Mouse (Mus musculus) gastrocnemius, adult 2 months (tissue): ENCODE measurements around the gene Mgll. TPM values are rescaled to one million over a fixed set of nuclear protein-coding genes. Genes with fewer than 3 reads are reported as not detected.

ENCODE experiments used
- DNase-seq: peaks from one replicate; pipeline ENCODE4 v3.0.0; 2022
- H3K27ac ChIP-seq: fragments of 200-600 bp; 2 replicates; pipeline ENCODE4 v1.8.1; 2022; ENCODE audit warnings: mild to moderate bottlenecking
- H3K4me3 ChIP-seq: fragments of 200-600 bp; 2 replicates; pipeline ENCODE4 v1.8.1; 2022; ENCODE audit warnings: mild to moderate bottlenecking, moderate library complexity
- CTCF ChIP-seq: fragments of 200-600 bp; IDR thresholded peaks from 2 replicates; pipeline ENCODE4 v1.8.1; 2022; ENCODE audit warnings: antibody characterized with exemption, mild to moderate bottlenecking, moderate library complexity
- intact Hi-C: fragments of 180-260 bp; cut with DNase I; formaldehyde crosslinking; loops from one replicate; pipeline ENCODE4 v1.15.1; 2025
- total RNA-seq, 2 experiments: library from RNA; stranded (reverse); gene quantifications; 2 replicates each; pipeline ENCODE4 v1.2.3; 2021

Gene Mgll
- total RNA-seq, 2 experiments from 2014 or later = 22.5 to 46.8 TPM

DNA sequence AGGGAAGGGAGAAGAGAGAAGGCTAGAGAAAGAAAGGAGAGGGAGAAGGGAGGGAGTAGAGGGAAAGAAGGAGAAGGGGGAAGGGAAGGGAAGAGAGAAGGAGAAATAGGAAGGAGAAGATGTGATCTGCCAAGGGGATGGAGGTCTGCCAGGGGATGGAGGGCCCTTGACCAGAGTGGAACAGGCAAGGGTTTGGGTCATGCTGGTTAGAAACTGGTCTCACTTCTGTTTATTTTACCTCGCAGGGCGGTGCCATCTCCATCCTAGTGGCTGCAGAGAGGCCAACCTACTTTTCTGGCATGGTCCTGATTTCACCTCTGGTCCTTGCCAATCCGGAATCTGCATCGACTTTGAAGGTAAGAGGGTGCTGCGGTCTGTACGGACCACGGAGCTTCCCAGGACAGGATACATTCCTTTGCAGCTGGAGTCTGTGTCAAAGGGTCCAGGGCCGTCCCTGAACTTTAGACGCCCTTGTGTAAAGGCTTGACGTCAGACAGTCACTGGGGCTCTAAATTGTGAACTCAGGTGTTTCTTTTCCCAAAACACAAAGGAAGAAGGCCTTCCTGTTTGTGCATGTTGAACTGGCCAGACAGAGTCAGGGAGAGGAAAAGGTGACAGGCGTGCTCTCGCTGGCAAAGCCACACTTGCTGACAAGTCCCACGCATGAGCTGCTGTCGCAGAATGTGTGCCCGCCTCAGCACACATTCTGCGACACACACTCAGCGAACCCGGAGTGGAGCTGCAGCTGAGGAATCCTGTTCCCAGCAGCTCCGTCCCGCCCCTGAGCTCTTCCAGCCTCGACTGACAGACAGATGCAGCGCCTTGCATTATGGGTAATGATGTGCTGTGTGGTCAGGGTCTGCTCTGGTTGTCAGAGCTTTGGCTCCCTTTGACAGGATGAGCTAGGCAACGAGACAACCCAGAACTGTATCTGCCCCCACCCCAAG lies 85.2 kb downstream of the Mgll start:
- DNase-seq = no peak
- TF ChIP-seq CTCF = no peak
- H3K4me3 ChIP-seq = no peak overlapping the region
- intact Hi-C loops = no loop called here
- peak overlapping the region; percentile 61 for H3K27ac ChIP-seq

DNA sequence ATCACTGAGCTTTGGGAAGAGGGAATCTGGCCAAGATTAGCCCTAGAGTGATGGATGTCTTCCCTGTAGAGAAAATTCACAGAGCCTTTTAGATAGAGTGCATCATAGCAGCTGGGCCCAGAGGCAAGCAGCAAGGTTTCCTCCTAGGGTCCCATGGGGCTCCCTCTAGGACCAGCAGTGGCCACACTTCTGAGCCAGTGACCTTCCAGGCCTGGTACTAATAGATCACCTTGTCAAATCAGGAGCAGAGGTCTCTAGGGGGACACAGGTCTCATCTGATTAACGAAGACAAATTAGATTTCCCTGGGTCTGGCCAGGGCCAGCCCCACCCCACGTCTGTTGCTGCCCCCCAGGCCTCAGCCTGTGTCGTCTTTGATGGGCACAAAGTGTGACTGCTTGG lies 86.1 kb downstream of the Mgll start:
- Histone ChIP-seq H3K4me3 (no peak overlapping the region), H3K27ac (peak overlapping the region; percentile 61)
- TF ChIP-seq CTCF = no peak
- intact Hi-C loops = no loop called here
- DNase-seq = no peak

DNA sequence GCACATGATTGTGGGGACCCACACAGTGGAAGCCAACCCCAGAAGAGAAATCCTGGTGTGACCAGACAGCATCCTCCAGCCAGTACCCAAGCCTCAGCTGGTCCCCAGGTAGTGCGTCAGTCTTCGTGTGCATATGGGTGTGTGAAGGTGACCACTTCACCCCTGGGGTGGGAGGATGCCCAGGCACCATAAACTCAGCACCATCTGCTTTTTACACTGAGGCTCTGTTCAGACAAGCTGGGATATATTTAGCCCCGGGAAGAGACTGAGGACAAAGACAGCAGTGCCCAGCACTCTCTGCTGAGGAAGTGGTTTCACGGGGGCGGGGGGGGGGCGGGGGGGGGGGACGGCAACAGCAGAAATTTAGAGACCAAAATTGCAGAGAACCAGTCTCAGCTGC lies 87.2 kb downstream of the Mgll start:
- peak overlapping the region; percentile 61 for H3K27ac ChIP-seq
- intact Hi-C loops = no loop called here
- TF ChIP-seq CTCF = no peak
- peak; percentile 23 for DNase-seq
- H3K4me3 ChIP-seq = peak overlapping the region; percentile 21; the same call in 1 of the 2 replicates

DNA sequence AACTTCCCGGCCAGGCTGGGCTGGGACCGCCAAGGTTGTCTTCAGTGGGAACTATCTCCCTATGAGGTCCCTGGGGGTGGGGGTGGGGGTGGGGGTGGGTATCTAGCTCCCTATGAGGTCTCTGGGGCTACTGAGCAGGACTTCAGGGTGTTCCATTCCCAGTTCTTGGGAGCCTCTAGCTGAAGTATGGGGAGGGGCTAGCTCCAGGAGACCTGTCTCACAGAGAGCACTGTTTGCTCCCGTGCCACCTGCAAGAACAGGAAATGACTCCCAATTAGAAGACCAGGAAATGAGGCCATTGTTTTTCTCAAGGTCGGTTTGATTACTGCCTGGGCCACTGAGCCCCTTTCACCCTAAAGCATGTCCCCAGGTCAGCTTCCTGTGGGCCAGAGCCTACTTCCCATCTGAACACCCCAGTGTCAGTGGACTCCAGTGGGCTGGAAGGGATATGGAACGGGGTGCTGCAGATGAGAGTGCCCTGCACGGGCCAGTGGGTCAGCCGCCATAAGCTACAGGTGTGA lies 87.7 kb downstream of the Mgll start:
- no peak overlapping the region for H3K4me3 ChIP-seq
- H3K27ac ChIP-seq = peak overlapping the region; percentile 61
- intact Hi-C loops = no loop called here
- TF ChIP-seq CTCF = no peak
- DNase-seq = peak; percentile 33

DNA sequence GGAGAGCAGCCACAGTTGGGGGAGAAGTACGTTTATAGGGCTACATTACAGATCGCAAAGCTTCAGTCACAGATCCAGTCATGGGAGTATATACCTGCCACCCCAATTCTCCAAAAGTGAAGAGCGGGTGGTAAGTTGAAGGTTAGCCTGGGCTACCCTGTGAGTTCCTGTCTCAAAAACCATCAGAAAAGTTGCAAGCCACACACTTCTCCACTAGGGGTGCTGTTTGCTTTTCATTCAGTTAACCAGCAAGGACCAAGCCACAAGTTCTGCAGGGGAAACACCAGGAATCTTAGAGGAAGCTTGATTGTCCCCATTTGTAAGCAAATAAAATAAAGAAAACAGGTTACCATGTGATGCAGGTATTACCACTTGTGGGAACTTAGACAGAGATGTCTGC lies 88.7 kb downstream of the Mgll start:
- DNase-seq = peak; percentile 18
- intact Hi-C loops = no loop called here
- peak; percentile 81 for TF ChIP-seq CTCF
- Histone ChIP-seq H3K27ac (peak overlapping the region; percentile 61), H3K4me3 (no peak overlapping the region)

DNA sequence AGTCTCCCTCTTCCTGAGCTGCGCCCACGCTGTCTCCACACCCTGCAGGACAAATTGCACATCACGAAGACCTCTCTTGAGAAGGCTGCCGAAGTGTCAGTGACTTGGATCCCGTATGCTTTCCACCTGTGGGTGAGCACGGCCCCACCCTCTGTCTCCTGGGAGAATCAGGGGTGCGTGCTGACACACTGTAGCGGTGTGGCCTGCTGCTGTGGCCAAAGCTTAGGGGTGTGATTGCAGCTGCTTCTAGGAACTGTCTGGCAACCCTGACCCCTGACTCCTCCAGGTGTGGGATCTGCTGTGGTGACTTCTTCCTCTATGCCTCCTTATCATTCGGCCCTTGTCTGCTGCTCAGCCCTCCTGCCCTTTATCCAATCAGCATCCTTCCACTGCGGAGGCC lies 89.6 kb downstream of the Mgll start:
- Histone ChIP-seq H3K27ac (no peak overlapping the region), H3K4me3 (no peak overlapping the region)
- TF ChIP-seq CTCF = no peak
- intact Hi-C loops = no loop called here
- peak; percentile 18 for DNase-seq

DNA sequence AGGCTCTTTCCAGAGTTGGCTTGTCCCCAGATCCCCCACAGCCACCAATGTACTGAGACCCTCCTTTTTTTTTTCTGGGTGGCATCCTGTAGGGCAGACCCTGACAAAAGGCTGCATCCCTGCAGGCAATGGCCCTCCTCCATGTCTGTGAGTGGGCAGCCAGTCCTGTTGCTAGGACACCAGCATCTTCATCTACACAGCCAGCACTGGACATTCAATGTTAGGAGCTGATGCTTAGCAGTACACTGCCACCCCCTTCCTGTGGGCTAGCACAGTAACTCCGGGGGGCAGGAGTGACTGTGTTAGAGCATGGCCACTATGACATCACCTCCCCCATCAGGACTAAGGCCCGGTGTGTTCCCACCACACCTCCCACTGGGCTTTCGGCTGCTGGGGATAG lies 90.8 kb downstream of the Mgll start:
- H3K4me3 ChIP-seq = no peak overlapping the region
- intact Hi-C loops = no loop called here
- TF ChIP-seq CTCF = no peak
- no peak overlapping the region for H3K27ac ChIP-seq
- no peak for DNase-seq

DNA sequence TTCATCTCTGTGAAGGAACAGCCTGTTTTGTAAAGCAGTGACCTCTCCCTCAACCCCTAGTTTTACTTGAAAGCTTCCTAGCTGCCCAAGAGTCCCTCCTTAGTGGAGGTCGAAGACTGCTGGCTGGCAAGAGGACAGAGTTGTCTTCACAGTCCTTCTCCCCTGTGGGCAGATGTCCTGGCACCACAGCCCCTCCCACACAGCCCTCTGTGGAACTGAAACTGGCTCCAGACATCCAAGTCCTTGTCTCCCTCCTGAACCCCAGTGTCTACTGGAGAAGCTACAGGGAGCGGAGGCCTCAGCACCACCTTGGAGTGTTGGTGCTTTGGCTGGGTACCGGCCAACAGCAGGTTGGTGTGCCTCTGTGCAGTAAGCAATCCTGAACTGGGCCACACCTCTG lies 91.3 kb downstream of the Mgll start:
- intact Hi-C loops = no loop called here
- Histone ChIP-seq H3K27ac (peak overlapping the region; percentile 49), H3K4me3 (no peak overlapping the region)
- no peak for TF ChIP-seq CTCF
- no peak for DNase-seq

DNA sequence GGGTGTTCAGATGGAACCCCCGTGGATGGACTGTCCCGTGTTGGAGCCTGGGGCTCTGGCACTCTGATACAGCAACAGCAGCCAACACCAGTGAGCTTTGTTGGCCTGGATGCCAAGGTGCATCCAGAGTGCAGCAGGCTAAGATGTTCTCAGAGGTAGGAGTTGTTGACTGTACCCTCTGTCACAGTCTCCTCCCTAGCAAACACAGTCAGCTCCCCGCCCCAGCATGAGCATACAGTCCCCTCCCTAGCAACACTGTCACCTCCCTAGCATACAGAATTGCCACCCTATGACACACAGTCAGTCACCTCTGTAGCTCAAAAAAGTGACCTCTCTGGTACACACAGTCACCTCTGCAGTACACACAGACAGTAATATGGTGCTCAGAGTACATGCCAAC lies 92.7 kb downstream of the Mgll start:
- H3K4me3 ChIP-seq = no peak overlapping the region
- DNase-seq = peak; percentile 15
- no peak for TF ChIP-seq CTCF
- peak overlapping the region; percentile 43; the same call in 1 of the 2 replicates for H3K27ac ChIP-seq
- intact Hi-C loops = no loop called here

DNA sequence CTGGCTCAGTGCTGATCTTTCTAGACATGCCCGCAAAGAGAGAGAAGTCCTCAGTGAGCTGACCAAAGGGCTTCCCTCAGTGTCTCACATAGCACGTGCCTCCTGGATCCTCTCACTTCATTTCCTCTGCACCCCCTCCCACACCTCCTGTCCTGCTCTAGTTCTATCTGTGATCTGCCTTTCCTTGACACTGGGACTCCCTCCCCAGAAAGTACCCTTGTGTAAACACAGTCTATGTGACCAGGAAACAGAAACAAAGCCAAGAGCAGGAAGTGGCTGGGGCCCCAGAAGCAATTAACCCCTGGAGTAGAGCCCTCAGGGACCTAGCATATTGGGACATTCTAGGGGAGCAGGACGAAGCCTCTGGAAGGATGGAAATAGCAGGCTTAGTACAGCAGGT lies 96.6 kb downstream of the Mgll start:
- no peak for DNase-seq
- intact Hi-C loops = loop anchor here (5.0 kb wide), 1 partner anchor 89 kb away; no protein-coding TSS in a partner anchor
- peak overlapping the region; percentile 60 for H3K27ac ChIP-seq
- no peak overlapping the region for H3K4me3 ChIP-seq
- TF ChIP-seq CTCF = no peak

DNA sequence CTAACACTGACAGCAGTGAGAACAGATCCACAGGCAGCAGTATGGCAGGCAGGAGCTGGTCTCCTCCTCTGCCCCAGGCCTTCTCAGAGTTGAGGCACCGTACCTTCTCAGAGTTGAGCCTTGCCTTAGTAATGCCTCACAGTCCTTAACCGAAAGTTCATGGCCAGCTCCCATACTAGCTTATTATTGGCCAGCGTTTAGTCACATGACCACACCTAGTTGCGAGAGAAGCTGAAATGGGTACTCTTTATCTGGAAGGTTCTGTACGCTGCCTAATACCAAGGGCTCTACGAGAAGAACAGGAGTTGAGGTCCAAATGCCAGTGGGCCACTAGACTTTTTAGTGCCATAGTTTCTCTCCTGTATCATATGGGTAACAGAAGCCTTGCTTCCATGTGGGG lies 97.1 kb downstream of the Mgll start:
- TF ChIP-seq CTCF = no peak
- no peak for DNase-seq
- intact Hi-C loops = loop anchor here (5.0 kb wide), 1 partner anchor 89 kb away; no protein-coding TSS in a partner anchor
- Histone ChIP-seq H3K4me3 (no peak overlapping the region), H3K27ac (peak overlapping the region; percentile 60)

DNA sequence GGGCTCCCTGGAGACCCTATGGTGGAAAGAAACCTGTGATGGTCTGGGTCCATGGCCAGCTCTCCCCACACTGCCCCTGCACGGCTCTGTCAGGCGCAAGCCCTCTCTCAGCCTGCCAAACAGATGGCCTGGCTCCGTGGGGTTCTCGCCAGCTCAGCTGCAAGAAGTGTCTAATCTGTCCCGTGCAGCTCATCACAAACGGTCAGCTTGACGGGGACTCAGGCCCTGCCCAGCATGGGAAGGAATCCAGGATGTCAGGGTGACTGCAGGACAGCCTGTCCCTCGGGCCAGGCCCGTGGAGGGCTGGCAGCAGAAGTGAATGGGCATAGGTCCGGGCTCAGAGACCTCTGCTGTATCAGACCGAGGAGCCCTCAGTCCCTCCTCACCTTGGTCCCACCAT lies 97.7 kb downstream of the Mgll start:
- intact Hi-C loops = loop anchor here (5.0 kb wide), 1 partner anchor 90 kb away; no protein-coding TSS in a partner anchor
- DNase-seq = peak; percentile 88
- Histone ChIP-seq H3K27ac (peak overlapping the region; percentile 60), H3K4me3 (no peak overlapping the region)
- no peak for TF ChIP-seq CTCF

DNA sequence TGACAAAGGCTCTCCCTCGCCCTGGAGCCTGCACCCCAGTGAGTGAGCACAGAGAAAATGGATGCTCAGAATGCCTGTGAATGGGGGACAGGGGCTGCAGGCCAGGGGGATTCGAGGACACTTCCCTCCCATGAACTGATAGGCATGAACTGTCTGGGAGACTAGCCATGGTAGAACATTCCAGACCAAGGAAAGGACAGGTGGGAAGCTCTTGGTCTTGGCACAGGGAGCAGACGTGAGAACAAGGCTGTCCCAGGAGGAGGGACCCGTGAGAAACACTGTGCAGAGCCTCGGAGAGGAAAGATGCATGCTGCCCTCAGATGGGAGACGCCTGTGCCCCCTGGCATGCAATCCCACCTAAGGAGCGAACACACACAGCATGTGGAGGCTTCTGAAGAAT lies 100.0 kb downstream of the Mgll start:
- DNase-seq = peak; percentile 15
- H3K27ac ChIP-seq = no peak overlapping the region
- no peak overlapping the region for H3K4me3 ChIP-seq
- TF ChIP-seq CTCF = no peak
- intact Hi-C loops = loop anchor here (5.0 kb wide), 1 partner anchor 92 kb away; no protein-coding TSS in a partner anchor
